Comparison of ENCODE assay signal across 19 mouse cellular contexts in the genomic region with DNA sequence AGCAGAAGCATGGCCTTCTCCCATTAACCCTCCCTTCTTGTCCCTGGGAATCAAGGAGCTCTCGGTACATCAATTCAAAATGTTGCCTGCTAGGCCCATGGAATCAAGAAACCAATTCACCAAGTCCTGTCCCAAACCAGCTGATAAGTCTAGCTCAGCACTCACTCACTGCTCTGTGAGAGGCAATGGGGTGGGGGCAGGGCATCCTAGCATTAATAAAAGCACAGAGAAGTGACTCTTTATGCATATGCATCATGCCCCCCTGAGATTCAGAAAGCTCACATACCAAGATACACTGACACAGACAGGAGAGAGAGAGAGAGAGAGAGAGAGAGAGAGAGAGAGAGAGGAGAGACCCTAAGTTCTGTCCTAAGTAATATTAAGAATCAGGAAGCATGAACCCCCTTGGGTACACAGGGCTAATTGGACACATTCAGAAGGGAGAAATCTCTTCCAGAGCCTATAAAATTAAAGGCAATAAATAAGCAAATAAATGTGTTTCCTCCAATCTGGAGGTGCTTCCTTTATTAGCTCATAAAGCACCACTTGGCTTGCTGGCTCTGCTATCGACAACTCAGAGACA.
DNase-seq lines count a peak whose midpoint lies in the region; ATAC-seq and TF ChIP-seq lines count a peak whose summit lies in the region.
"Had no signal": no experiment of that assay in that cellular context is flagged by ENCODE, and none has a peak within 500 bp of the region (broad histone marks: within the 10 kb centered on the region; RNA-seq: fewer than 3 reads in every experiment).

No protein-coding gene starts in this region.

- H3K27me3 ChIP-seq in heart, embryonic 13.5 days (replicated peaks), result no peaks in the 10 kb centered on the region
- H3K27me3 ChIP-seq in lung, postnatal 0 days (replicated peaks; ENCODE audit: insufficient read depth, low read length), result no peaks in the 10 kb centered on the region
- no peaks in the 10 kb centered on the region for H3K27me3 ChIP-seq in neural tube, embryonic 14.5 days (ENCODE audit: control insufficient read depth, insufficient read depth, low read length)
- H3K27me3 ChIP-seq: embryonic facial prominence, embryonic 15.5 days; intestine, embryonic 15.5 days had no signal

- ATAC-seq in heart, embryonic 13.5 days (ENCODE audit: extremely low read depth, insufficient number of reproducible peaks, low FRiP score, low TSS enrichment), result no peak
- ATAC-seq in lung, postnatal 0 days, result peak; percentile 25; the same call in 1 of the 2 replicates
- ATAC-seq in neural tube, embryonic 14.5 days (ENCODE audit: low read depth), result peak; percentile 74
- ATAC-seq: hindbrain, postnatal 0 days; intestine, embryonic 15.5 days had no signal

- H3K4me3 ChIP-seq in heart, embryonic 13.5 days, result no peak overlapping the region
- H3K4me3 ChIP-seq in lung, postnatal 0 days (ENCODE audit: low read depth, low read length), result no peak overlapping the region
- H3K4me3 ChIP-seq in lung, adult 2 months (replicated peaks; ENCODE audit: extremely low read depth, low read depth, low read length), result no peak overlapping the region
- H3K4me3 ChIP-seq in neural tube, embryonic 14.5 days (ENCODE audit: low read depth, low read length), result no peak overlapping the region
- H3K4me3 ChIP-seq: embryonic facial prominence, embryonic 15.5 days; erythroblast, embryonic 14.5 days; intestine, embryonic 15.5 days had no signal

- H3K9me3 ChIP-seq in heart, embryonic 13.5 days, result no peaks in the 10 kb centered on the region
- no peaks in the 10 kb centered on the region for H3K9me3 ChIP-seq in lung, postnatal 0 days (ENCODE audit: low read length)
- H3K9me3 ChIP-seq in neural tube, embryonic 14.5 days (ENCODE audit: control insufficient read depth, low read length), result no peaks in the 10 kb centered on the region
- H3K9me3 ChIP-seq: embryonic facial prominence, embryonic 15.5 days; intestine, embryonic 15.5 days had no signal

- peak overlapping the region; percentile 20; the same call in 1 of the 2 replicates for H3K4me2 ChIP-seq in heart, embryonic 13.5 days
- no peak overlapping the region for H3K4me2 ChIP-seq in lung, postnatal 0 days (replicated peaks; ENCODE audit: low read depth, low read length)
- H3K4me2 ChIP-seq in neural tube, embryonic 14.5 days (ENCODE audit: low read depth, low read length), result no peak overlapping the region
- H3K4me2 ChIP-seq: embryonic facial prominence, embryonic 15.5 days; intestine, embryonic 15.5 days had no signal

- H3K4me1 ChIP-seq in heart, embryonic 13.5 days, result peaks cover 19% of the 10 kb centered on the region
- H3K4me1 ChIP-seq in lung, postnatal 0 days (ENCODE audit: insufficient read depth, low read depth, low read length), result peaks cover 13% of the 10 kb centered on the region; the same call in 1 of the 2 replicates
- peaks cover 16% of the 10 kb centered on the region for H3K4me1 ChIP-seq in lung, adult 2 months (ENCODE audit: control insufficient read depth, insufficient read depth, low read length)
- peaks cover 5% of the 10 kb centered on the region; the same call in 1 of the 2 replicates for H3K4me1 ChIP-seq in neural tube, embryonic 14.5 days (ENCODE audit: control insufficient read depth, insufficient read depth, low read length)
- H3K4me1 ChIP-seq: embryonic facial prominence, embryonic 15.5 days had no signal

- no peak for TF ChIP-seq CTCF in lung, postnatal 0 days (IDR thresholded peaks at IDR 0.05)
- TF ChIP-seq CTCF in lung, adult 2 months (IDR thresholded peaks at IDR 0.05; ENCODE audit: insufficient read depth, low read length), result no peak

- H3K36me3 ChIP-seq in heart, embryonic 13.5 days, result no peaks in the 10 kb centered on the region
- H3K36me3 ChIP-seq in lung, postnatal 0 days (ENCODE audit: insufficient read depth, low read length), result no peaks in the 10 kb centered on the region
- H3K36me3 ChIP-seq in neural tube, embryonic 14.5 days (ENCODE audit: control insufficient read depth, insufficient read depth, low read length), result no peaks in the 10 kb centered on the region
- H3K36me3 ChIP-seq: embryonic facial prominence, embryonic 15.5 days; G1E; intestine, embryonic 15.5 days had no signal

- TF ChIP-seq EP300 in lung, postnatal 0 days (IDR thresholded peaks at IDR 0.05), result no peak

- H3K9ac ChIP-seq in heart, embryonic 13.5 days, result no peak overlapping the region
- no peak overlapping the region for H3K9ac ChIP-seq in lung, postnatal 0 days (replicated peaks; ENCODE audit: low read depth)
- no peak overlapping the region for H3K9ac ChIP-seq in neural tube, embryonic 14.5 days (replicated peaks; ENCODE audit: low read depth, low read length)
- H3K9ac ChIP-seq: embryonic facial prominence, embryonic 15.5 days; intestine, embryonic 15.5 days had no signal

- 62% methylated on average over 2 of the region's 2 CpGs for WGBS in heart, embryonic 13.5 days
- WGBS in lung, postnatal 0 days, result 57% methylated on average over 2 of the region's 2 CpGs
- 61% methylated on average over 2 of the region's 2 CpGs for WGBS in lung, adult 2 months
- 47% methylated on average over 2 of the region's 2 CpGs for WGBS in neural tube, embryonic 14.5 days

- intact Hi-C loops in heart, postnatal 36 days (cut with DNase I), result no loop called here

- TF ChIP-seq POLR2A in lung, adult 2 months (IDR thresholded peaks at IDR 0.05; ENCODE audit: borderline replicate concordance, extremely low read depth, low read depth, low read length), result no peak

- H3K27ac ChIP-seq in heart, embryonic 13.5 days (replicated peaks), result 0 out of 2 replicates have a peak overlapping the region, but pooled peaks have one; percentile 20
- no peak overlapping the region for H3K27ac ChIP-seq in lung, postnatal 0 days (ENCODE audit: low read length)
- no peak overlapping the region; the same call in 1 of the 2 replicates for H3K27ac ChIP-seq in neural tube, embryonic 14.5 days (ENCODE audit: low read depth, low read length)
- H3K27ac ChIP-seq: embryonic facial prominence, embryonic 15.5 days; hindbrain, postnatal 0 days; intestine, embryonic 15.5 days had no signal

- DNase-seq in heart, postnatal 36 days, result no peak
- DNase-seq in lung, postnatal 0 days (ENCODE audit: low spot score), result no peak
- no peak for DNase-seq in lung, adult 2 months
- DNase-seq in forelimb bud, embryonic 11.5 days (ENCODE audit: low read depth, low spot score), result peak; percentile 49
- DNase-seq in cerebellum, postnatal 14 days, result no peak
- DNase-seq: adrenal gland, postnatal 36 days; cerebellum, adult 11 months; cerebellum, adult 9-10 months; cerebellum, postnatal 36 days; gastrocnemius, postnatal 36 days; heart, adult 11 months; kidney, adult 18-20 months had no signal
